Mouse (Mus musculus): ENCODE measurements around the gene Gm20821. TPM values are rescaled to one million over a fixed set of nuclear protein-coding genes. Genes with fewer than 3 reads are reported as not detected.

The Gm20821 gene
- not detected for polyA plus RNA-seq (2014; fragmentation: Illumina TruSeq; extraction: RNeasy Lipid Tissue Mini Kit (QIAGEN cat#74804))

GRCm38 (mm10) chrY:9781504-9781903 is at the start of gene Gm20821:
Gene Gm20821, plus strand, starts transcription at chrY:9781804.

